Mouse (Mus musculus): ENCODE measurements at regions not wholly inside any gene's neighbourhood (a gene's known extent, or its start where the extent isn't known, plus 50 kb on each side); places are given as distances from the start of the nearest gene placed in this dataset.

GRCm38 (mm10) chr4:84805431-84805830 lies 78.7 kb upstream of the Cntln start:
- no peak for DNase-seq

GRCm38 (mm10) chr4:84793156-84793919 lies 90.8 kb upstream of the Cntln start:
- DNase-seq = no peak

GRCm38 (mm10) chr4:84786583-84786982 lies 97.5 kb upstream of the Cntln start:
- DNase-seq = peak; percentile 20

- peak; percentile 6 for DNase-seq
Observed at GRCm38 (mm10) chr4:84768161-84768560, 93.1 kb upstream of the Bnc2 start.

- no peak for DNase-seq
Observed at GRCm38 (mm10) chr4:84766708-84767425, 91.8 kb upstream of the Bnc2 start.

- no peak for DNase-seq
Observed at GRCm38 (mm10) chr4:84757172-84757571, 82.1 kb upstream of the Bnc2 start.

- DNase-seq = no peak
Observed at GRCm38 (mm10) chr4:84752613-84753185, 77.6 kb upstream of the Bnc2 start.

GRCm38 (mm10) chr4:84741301-84741700 lies 66.2 kb upstream of the Bnc2 start:
- DNase-seq = no peak

- DNase-seq = no peak
Observed at GRCm38 (mm10) chr4:84740816-84741215, 65.7 kb upstream of the Bnc2 start.

All from gastrocnemius, postnatal 10 days (tissue).